Mouse (Mus musculus) urinary bladder, adult 2 months (tissue): ENCODE measurements around the gene Cyth4. TPM values are rescaled to one million over a fixed set of nuclear protein-coding genes. Genes with fewer than 3 reads are reported as not detected.

Source experiments
- DNase-seq: peaks from one replicate; pipeline ENCODE4 v3.0.0; 2022; ENCODE audit warnings: low spot score
- polyA plus RNA-seq: library from polyadenylated mRNA; depleted of rRNA; stranded (reverse); fragments of >200 nt; gene quantifications from 2 replicates; pipeline ENCODE4 v1.2.3, GENCODE M21; 2012; rRNA removed

The Cyth4 gene
- polyA plus RNA-seq = 17.5 and 18.3 TPM in 2 replicates

DNA sequence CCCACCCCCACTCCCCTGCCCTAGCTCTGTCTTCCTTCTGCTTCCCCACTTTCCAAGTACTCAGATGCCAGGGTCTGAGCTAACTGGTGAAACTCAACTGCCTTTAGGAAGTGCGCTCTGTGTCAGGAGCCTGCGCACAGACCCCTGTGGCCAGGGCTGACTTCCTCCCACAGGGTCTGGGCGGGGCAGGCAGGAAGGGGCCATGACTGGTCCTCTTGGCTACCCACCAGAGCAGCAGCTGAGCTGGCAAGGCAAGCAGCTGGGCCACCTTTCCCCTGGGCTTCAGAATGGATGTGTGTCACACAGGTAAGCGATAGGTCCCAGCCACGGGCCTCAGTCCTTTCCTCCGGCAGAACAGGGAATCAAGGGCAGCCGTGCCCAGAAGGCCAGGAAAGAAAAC, at the start of gene Cyth4:
Gene Cyth4, plus strand, starts transcription at position 134 of the 400 bp plus-strand sequence.
- no peak for DNase-seq

- no peak for DNase-seq
These were observed 49.2 kb upstream of the Cyth4 start for GRCm38 (mm10) chr15:78547415-78548335.

DNA sequence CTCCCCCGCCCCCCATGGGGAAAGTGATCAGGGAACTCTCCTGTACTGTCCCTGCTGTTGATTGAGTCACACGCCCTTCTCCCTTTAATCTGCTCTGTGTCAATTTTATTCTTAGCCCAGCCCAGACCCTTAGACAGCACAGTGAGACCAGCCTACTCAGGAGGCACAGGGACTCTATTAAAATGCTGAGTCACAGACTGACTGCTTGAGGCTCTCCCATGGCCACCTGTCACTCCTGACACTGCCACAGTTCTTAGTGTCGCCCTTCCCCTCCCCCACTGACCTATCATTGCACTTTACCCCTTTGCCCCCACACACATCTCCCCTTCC, 48.5 kb upstream of the Cyth4 start:
- DNase-seq = no peak

DNA sequence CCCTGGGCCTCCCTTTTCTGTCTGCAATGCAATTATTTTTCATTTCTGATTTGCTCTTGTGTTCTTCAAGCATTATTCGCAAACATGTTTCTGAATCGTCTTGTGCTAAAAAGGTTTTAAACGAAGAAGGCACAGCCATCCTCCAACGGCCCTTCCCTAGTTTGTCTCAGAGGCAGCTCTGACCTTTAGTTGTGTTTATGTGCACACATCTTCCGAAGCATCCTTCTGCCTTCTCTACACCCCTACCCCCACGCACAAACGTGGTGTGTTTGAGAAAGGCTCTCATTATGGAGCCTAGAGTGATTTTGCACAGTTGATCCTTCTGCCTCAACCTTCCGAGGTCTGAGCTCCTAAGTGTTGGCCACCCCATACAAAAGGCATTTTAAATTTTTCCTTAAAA, 48.1 kb upstream of the Cyth4 start:
- DNase-seq = no peak

GRCm38 (mm10) chr15:78549189-78549734, 47.6 kb upstream of the Cyth4 start:
- no peak for DNase-seq

- DNase-seq = no peak
These were observed 42.1 kb upstream of the Cyth4 start for GRCm38 (mm10) chr15:78554545-78555313.

DNA sequence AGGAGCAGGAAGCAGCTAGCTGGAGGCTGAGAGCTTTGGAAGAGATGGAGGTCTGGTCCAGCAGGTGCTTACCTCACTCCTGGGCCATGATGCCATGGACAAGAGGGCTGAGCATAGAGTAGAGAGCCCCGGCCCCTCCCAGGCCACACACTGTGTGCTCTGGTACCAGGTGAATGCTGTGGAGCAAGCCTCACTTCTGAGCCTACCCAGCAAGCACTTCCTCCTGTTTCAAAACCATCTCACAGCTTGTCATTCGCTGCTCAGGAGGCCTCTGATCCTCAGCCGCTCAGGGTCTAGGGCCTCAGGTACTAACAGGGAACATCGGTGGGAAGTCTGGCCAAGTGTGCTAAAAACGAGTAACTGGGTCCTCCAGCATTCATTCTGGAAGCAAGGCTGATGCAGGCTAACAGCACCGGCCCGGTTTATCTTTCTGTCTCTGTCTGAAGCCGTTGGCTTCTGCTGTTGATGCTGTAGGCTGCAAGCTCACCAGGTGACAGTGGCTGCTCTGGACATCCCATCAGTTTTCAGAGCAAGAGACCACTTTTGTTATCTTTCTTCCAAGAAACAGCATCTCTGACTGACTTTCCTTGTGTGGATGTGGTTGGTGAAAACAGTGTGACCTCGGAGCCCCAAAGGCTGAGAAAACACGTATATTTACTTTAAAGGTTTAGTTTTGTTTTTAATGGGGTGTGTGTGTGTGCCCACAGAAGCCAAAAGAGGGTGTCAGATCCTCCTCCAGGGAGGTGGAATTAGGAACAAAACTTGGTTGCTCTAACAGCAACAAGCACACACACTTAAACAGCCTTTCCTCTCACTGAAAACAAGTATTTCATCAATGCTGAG, 38.9 kb upstream of the Cyth4 start:
- DNase-seq = no peak

GRCm38 (mm10) chr15:78559141-78559979, 37.5 kb upstream of the Cyth4 start:
- DNase-seq = no peak

- no peak for DNase-seq
These were observed 33.5 kb upstream of the Cyth4 start for GRCm38 (mm10) chr15:78563344-78563743.

DNA sequence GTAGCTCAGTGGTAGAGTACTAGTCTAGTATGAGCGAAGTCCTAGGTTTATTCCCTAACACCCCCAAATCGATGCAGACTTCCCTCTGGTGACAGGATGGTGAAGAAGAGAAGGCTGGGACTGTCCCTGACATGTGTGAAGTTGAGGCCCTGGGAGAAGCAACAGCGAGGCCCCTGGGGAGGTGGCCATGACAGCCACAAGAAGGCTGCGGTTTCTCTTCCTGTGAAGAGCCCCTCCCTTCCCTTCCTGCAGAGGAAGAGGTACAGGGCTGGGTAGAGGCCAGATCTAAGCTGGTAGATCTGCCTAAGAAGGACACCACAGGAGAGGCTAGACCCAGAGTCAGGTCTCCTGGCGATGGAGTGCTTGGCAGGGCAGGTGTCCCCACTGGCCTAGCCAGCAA, 32.9 kb upstream of the Cyth4 start:
- DNase-seq = no peak

GRCm38 (mm10) chr15:78564764-78565435, 31.9 kb upstream of the Cyth4 start:
- DNase-seq = no peak

- DNase-seq = no peak
These were observed 29.2 kb upstream of the Cyth4 start for GRCm38 (mm10) chr15:78567608-78568120.

DNA sequence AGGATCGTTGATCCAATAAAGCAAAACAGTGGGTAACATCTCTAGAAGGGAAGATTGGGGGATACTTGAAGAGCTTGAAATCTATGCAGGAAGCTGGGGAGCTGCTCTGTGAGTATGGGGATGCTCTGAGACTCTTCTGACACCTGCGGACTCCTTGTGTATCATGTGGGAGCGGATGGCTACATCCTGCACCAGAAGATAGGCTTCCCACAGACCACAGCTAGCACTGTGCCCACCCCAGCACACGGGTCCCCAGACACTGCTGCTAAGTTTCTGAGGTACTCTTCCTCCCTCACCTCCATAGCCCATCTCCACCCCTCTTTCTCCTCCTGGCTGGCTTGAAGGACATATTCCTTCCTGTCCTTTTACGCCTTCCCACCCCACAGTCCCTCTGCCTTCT, 26.7 kb upstream of the Cyth4 start:
- no peak for DNase-seq

- DNase-seq = no peak
These were observed 25.1 kb upstream of the Cyth4 start for GRCm38 (mm10) chr15:78571554-78572269.

DNA sequence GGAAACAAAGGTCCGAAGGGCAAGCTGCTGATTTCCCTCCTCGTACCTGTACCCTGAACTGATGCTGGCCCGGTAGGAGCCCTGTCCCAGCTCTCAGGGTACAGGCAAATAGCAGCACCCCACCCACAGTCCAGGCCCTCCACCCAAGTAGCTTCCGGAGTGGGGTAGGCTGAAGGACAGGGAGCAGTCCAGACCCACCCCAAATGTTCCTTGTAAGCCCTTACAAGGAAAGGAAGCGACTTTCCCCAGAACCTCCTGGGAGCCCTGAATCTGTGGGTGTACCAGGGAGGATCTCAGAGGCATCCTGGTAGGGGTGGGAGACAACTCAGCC, 24.6 kb upstream of the Cyth4 start:
- no peak for DNase-seq

DNA sequence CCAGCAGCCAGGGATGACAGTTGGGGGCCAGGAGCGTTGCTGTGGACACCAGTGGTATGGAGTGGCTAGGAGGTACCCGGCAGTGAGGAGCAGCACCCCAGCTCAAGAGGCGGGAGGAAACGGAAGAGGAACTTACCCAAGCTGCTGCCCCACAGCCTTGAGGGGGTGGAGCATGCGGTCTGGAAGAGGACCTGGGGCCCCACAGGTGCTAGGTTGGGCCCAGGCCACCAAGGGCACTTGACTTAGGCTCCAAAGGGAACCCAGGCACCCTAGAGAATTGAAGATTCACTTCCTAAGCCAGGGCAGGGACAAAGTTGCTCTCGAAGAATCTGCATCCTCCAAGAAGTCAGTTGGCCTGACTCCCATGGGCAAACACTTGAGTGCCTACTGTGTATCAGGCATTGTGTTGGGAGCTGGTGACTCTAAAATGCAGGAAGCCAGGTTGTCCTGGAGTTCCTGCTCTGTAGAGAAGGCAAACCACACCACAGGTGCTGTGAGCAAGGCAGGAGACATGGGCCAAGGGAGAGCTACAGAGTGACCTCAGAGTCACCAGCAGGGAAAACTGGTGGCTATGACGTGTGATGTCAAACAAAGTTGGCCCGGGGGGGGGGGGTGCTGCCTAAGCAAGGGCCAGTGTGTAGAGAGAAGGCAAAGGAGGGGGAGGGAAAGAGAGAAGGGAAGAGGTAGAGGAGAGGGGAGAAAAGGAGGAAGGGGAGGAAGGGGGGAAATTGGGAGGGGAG, 24.0 kb upstream of the Cyth4 start, which contains the start of gene Rac2:
Gene Rac2, minus strand, starts transcription at position 126 of the 740 bp plus-strand sequence.
- no peak for DNase-seq

DNA sequence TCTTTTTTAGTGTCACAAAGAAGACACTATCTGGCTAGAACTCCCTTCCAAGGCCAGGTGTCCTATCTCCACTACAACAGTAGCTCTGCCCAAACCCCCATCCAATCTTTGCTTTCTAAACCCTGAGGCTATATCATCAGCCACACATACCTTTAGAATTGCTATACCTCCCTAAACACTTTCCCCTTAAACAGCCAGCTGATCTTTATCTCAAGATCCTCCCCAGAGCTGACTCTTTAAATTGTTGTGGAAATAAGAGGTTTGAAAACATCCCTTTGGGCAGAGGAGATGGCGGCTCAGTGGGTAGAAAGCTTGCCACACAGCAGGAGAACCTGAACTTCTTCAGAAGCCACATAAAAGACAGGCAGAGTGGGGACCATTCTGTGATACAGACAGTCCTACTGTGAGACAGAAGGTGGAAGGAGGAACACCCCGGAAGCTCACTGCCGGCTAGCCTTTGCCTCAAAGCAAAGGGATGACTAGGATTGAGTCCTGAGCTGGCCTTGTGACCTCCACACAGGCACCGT, 20.5 kb upstream of the Cyth4 start:
- no peak for DNase-seq

GRCm38 (mm10) chr15:78583352-78583751, 13.5 kb upstream of the Cyth4 start:
- no peak for DNase-seq
